ENCODE assay signal across 9 mouse cellular contexts in genomic region chr1:75387469-75387928, GRCm38 (mm10). TPM values are rescaled to one million over a fixed set of nuclear protein-coding genes. Genes with fewer than 3 reads are reported as not detected.
DNase-seq lines count a peak whose midpoint lies in the region; ATAC-seq lines count a peak whose summit lies in the region.
"Had no signal": no experiment of that assay in that cellular context is flagged by ENCODE, and none has a peak within 500 bp of the region (broad histone marks: within the 10 kb centered on the region; RNA-seq: fewer than 3 reads in every experiment).

No protein-coding gene starts in this region.

- peak overlapping the region; percentile 46 for H3K4me3 ChIP-seq in limb, embryonic 10.5 days

- DNase-seq in adrenal gland, adult 2 months: peak; percentile 26
- no peak for DNase-seq in adrenal gland, adult 8-10 months
- DNase-seq in retina, postnatal 1 day: peak; percentile 64
- DNase-seq in retina, embryonic 14.5 days (ENCODE audit: low spot score): no peak
- peak; percentile 44 for DNase-seq in limb, embryonic 10.5 days (ENCODE audit: low spot score)
- no peak for DNase-seq in spleen, postnatal 14 days (ENCODE audit: low spot score in 2 of 2)
- DNase-seq in urinary bladder, postnatal 25 days (ENCODE audit: low spot score): no peak

- WGBS in limb, embryonic 10.5 days: 19% methylated on average over 7 of the region's 7 CpGs

- H3K9me3 ChIP-seq in limb, embryonic 10.5 days (replicated peaks): no peaks in the 10 kb centered on the region

- peaks cover 62% of the 10 kb centered on the region for H3K4me1 ChIP-seq in limb, embryonic 10.5 days

- peaks cover 64% of the 10 kb centered on the region for H3K27me3 ChIP-seq in limb, embryonic 10.5 days (ENCODE audit: low read depth, poor library complexity, severe bottlenecking)

- ATAC-seq in erythroid progenitor cell, adult 5-6 weeks (replicated peaks; ENCODE audit: low FRiP score, poor library complexity, severe bottlenecking): no peak

- H3K27ac ChIP-seq in limb, embryonic 10.5 days: peak overlapping the region; percentile 66; the same call in 1 of the 2 replicates

- H3K36me3 ChIP-seq in limb, embryonic 10.5 days: peaks cover 34% of the 10 kb centered on the region

RNA-seq across cellular contexts. Expression of gene Speg, which starts 12.4 kb away (rescaled TPM):
- 10 to 100 TPM in 1 of 2 experiments, 1 to 10 TPM in 1; 9.9 to 15.2 TPM for total RNA-seq in adrenal gland, adult 2 months (2021)
- 56.5 and 93.7 TPM in 2 replicates for polyA plus RNA-seq in adrenal gland, adult 2 months (2012; rRNA removed)
- 10 to 100 TPM; 13.7 to 32.9 (median 22.2) TPM for total RNA-seq in adrenal gland, adult 8-10 months (2022)
- polyA plus RNA-seq in limb, embryonic 10.5 days (2016; fragmentation: Nextera tagmentation; extraction: Ambion mirVana): 45.7 and 49.6 TPM in 2 replicates
- total RNA-seq in erythroid progenitor cell, adult 5-6 weeks (2015; ENCODE audit: low replicate concordance): not detected in 2 replicates
- 0.13 TPM in 1 of 2 replicates, not detected in the other for total RNA-seq in erythroid progenitor cell, adult 5-6 weeks (2017; ENCODE audit: low replicate concordance)
- total RNA-seq: neutrophil, adult 5-6 weeks had no signal

RNA-seq across cellular contexts. Expression of gene Des, which starts 27.4 kb away (rescaled TPM):
- 10 to 100 TPM; 16.6 to 31.8 TPM for total RNA-seq in adrenal gland, adult 2 months (2021)
- polyA plus RNA-seq in adrenal gland, adult 2 months (2012; rRNA removed): 17.2 and 18.6 TPM in 2 replicates
- total RNA-seq in adrenal gland, adult 8-10 months (2022): 10 to 100 TPM; 13.3 to 16.4 (median 15.6) TPM
- polyA plus RNA-seq in limb, embryonic 10.5 days (2016; fragmentation: Nextera tagmentation; extraction: Ambion mirVana): 6.2 and 7.8 TPM in 2 replicates
- not detected in 2 replicates for total RNA-seq in erythroid progenitor cell, adult 5-6 weeks (2015; ENCODE audit: low replicate concordance)
- total RNA-seq in erythroid progenitor cell, adult 5-6 weeks (2017; ENCODE audit: low replicate concordance): not detected in 2 replicates
- total RNA-seq: neutrophil, adult 5-6 weeks had no signal

RNA-seq across cellular contexts. Expression of gene Gmppa, which starts 48.2 kb away (rescaled TPM):
- total RNA-seq in adrenal gland, adult 2 months (2021): 10 to 100 TPM; 69.1 to 77.7 TPM
- 137 and 189 TPM in 2 replicates for polyA plus RNA-seq in adrenal gland, adult 2 months (2012; rRNA removed)
- total RNA-seq in adrenal gland, adult 8-10 months (2022): 100 to 1,000 TPM in 1 of 4 experiments, 10 to 100 TPM in 3; 56.5 to 103 (median 92.0) TPM
- 50.4 and 61.7 TPM in 2 replicates for polyA plus RNA-seq in limb, embryonic 10.5 days (2016; fragmentation: Nextera tagmentation; extraction: Ambion mirVana)
- total RNA-seq in erythroid progenitor cell, adult 5-6 weeks (2015; ENCODE audit: low replicate concordance): 17.6 and 23.1 TPM in 2 replicates
- 3.6 and 10.8 TPM in 2 replicates for total RNA-seq in erythroid progenitor cell, adult 5-6 weeks (2017; ENCODE audit: low replicate concordance)

Comparison
In these comparisons a context has a peak if more than half of its experiments do, and no peak if none do; other contexts are left out.
1. DNase-seq: peak in adrenal gland, adult 2 months (single experiment), retina, postnatal 1 day (single experiment) and limb, embryonic 10.5 days (single experiment); none in adrenal gland, adult 8-10 months (single experiment), retina, embryonic 14.5 days (single experiment), spleen, postnatal 14 days (0 of 2) and urinary bladder, postnatal 25 days (single experiment).
2. RNA of gene Speg, which starts 12.4 kb away (total RNA-seq): 13.7 to 32.9 TPM in adrenal gland, adult 8-10 months and 9.9 to 15.2 TPM in adrenal gland, adult 2 months; 0.13 TPM in erythroid progenitor cell, adult 5-6 weeks; every median in the first group is over 4 times any median in the second.
3. RNA of gene Des, which starts 27.4 kb away (total RNA-seq): 16.6 to 31.8 TPM in adrenal gland, adult 2 months and 13.3 to 16.4 TPM in adrenal gland, adult 8-10 months; not detected in erythroid progenitor cell, adult 5-6 weeks; every median in the first group is over 10 times any median in the second.